Mouse (Mus musculus) midbrain, embryonic 16.5 days (tissue): ENCODE data around the gene Gp1ba. TPM values are rescaled to one million over a fixed set of nuclear protein-coding genes. Genes with fewer than 3 reads are reported as not detected.

Experiments
- ATAC-seq: fragments of 200-750 bp; cut with Nextera tagmentation; 2 replicates; pipeline ENCODE4 v1.8.0; 2017; ENCODE audit warnings: moderate TSS enrichment
- H3K27ac ChIP-seq: fragments of 300-500 bp; sonication (generic); 2 replicates; pipeline ENCODE4 v1.5.1; 2014; ENCODE audit warnings: mild to moderate bottlenecking, low read length, mixed read lengths
- H3K27me3 ChIP-seq: fragments of 300-500 bp; sonication (generic); 2 replicates; pipeline ENCODE4 v1.6.1; 2014; ENCODE audit warnings: low read depth, low read length, mixed read lengths; ENCODE audit not compliant: control insufficient read depth, insufficient read depth
- H3K36me3 ChIP-seq: fragments of 300-500 bp; sonication (generic); 2 replicates; pipeline ENCODE4 v1.6.1; 2014; ENCODE audit warnings: mild to moderate bottlenecking, low read length, moderate library complexity, mixed read lengths; ENCODE audit not compliant: control insufficient read depth, insufficient read depth
- H3K4me1 ChIP-seq: fragments of 300-500 bp; sonication (generic); 2 replicates; pipeline ENCODE4 v1.6.1; 2014; ENCODE audit warnings: mild to moderate bottlenecking, low read length, mixed read lengths; ENCODE audit not compliant: control insufficient read depth, insufficient read depth
- H3K4me2 ChIP-seq: fragments of 300-500 bp; sonication (generic); 2 replicates; pipeline ENCODE4 v1.6.1; 2014; ENCODE audit warnings: mild to moderate bottlenecking, low read length, mixed read lengths
- H3K4me3 ChIP-seq: fragments of 300-500 bp; sonication (generic); 2 replicates; pipeline ENCODE4 v1.5.1; 2014; ENCODE audit warnings: low read depth, mild to moderate bottlenecking, low read length, moderate library complexity, mixed read lengths
- H3K9ac ChIP-seq: fragments of 300-500 bp; sonication (generic); 2 replicates; pipeline ENCODE4 v1.6.1; 2014; ENCODE audit warnings: low read depth, low read length, mixed read lengths
- H3K9me3 ChIP-seq: fragments of 300-500 bp; sonication (generic); replicated peaks from 2 replicates; pipeline ENCODE4 v1.6.1; 2014; ENCODE audit warnings: mild to moderate bottlenecking, low read length, mixed read lengths; ENCODE audit not compliant: control insufficient read depth, poor library complexity, severe bottlenecking
- WGBS: fragments of 180-500 bp; shearing (Covaris S2); extraction: QIAGEN DNeasy Blood & Tissue Kit; methylation state at CpG from one replicate; pipeline ENCODE4 v1.1.7; 2014; 5-methylcytosine and 5-hydroxymethylcytosine counted together
- polyA plus RNA-seq: library from polyadenylated mRNA; unstranded; fragments of >200 nt; fragmentation: Nextera tagmentation; extraction: Ambion mirVana; gene quantifications from 2 replicates; pipeline ENCODE4 v1.2.1, GENCODE M21; 2015

Gp1ba gene
- polyA plus RNA-seq, 1 experiment from 2014 or later, result 0.21 TPM

DNA sequence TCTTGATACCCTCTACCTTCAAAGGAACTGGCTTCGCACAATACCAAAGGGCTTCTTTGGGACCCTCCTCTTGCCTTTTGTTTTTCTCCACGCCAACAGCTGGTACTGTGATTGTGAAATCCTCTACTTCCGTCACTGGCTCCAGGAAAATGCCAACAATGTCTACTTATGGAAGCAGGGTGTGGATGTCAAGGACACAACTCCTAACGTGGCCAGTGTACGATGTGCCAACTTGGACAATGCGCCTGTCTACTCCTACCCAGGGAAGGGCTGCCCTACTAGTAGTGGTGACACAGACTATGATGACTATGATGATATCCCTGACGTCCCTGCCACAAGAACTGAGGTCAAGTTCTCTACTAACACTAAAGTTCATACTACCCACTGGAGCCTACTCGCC lies 1.1 kb downstream of the Gp1ba start:
- Histone ChIP-seq H3K9me3 (no peaks in the 10 kb centered on the region), H3K27ac (no peak overlapping the region), H3K27me3 (no peaks in the 10 kb centered on the region), H3K4me3 (no peak overlapping the region), H3K4me2 (no peak overlapping the region), H3K4me1 (no peaks in the 10 kb centered on the region), H3K9ac (no peak overlapping the region), H3K36me3 (peaks cover 9% of the 10 kb centered on the region)
- WGBS, result 86% methylated on average over 8 of the region's 8 CpGs
- no peak for ATAC-seq

DNA sequence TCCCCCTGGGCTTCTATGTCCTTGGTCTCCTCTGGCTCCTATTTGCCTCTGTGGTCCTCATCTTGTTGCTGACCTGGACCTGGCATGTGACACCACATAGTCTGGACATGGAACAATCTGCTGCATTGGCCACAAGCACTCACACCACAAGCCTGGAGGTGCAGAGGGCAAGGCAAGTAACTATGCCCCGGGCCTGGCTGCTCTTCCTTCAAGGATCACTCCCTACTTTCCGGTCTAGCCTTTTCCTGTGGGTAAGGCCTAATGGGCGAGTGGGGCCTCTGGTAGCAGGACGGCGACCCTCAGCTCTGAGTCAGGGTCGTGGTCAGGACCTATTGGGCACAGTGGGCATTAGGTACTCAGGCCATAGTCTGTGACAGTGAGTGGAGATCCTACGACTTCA lies 2.3 kb downstream of the Gp1ba start:
- Histone ChIP-seq H3K27ac (no peak overlapping the region), H3K36me3 (peaks cover 12% of the 10 kb centered on the region), H3K9me3 (no peaks in the 10 kb centered on the region), H3K4me3 (no peak overlapping the region), H3K27me3 (no peaks in the 10 kb centered on the region), H3K4me2 (no peak overlapping the region), H3K9ac (no peak overlapping the region), H3K4me1 (peaks cover 11% of the 10 kb centered on the region)
- ATAC-seq, result no peak
- 83% methylated on average over 7 of the region's 7 CpGs for WGBS

DNA sequence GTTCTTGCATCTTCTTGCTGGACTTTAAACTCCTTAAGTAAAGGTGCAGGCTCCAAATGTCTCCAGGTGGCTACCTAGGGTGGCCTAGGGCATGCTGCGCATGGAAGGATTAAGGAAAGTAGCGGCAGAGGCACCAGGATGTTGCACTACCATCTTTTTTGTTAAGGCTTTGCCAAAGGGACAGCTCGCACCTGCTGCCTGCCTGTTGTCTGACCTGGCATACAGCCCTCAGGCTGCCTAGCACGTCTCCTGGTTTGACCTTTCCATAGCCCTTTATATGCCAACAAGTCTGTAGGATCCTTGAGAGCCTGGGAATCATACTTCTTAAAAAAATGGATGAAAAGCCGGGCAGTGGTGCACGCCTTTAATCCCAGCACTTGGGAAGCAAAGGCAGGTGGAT lies 4.1 kb downstream of the Gp1ba start:
- no peak overlapping the region for H3K9ac ChIP-seq
- H3K4me3 ChIP-seq, result no peak overlapping the region
- H3K36me3 ChIP-seq, result peaks cover 12% of the 10 kb centered on the region
- H3K9me3 ChIP-seq, result no peaks in the 10 kb centered on the region
- no peak overlapping the region for H3K27ac ChIP-seq
- ATAC-seq, result no peak
- H3K4me1 ChIP-seq, result peaks cover 14% of the 10 kb centered on the region
- WGBS, result 88% methylated on average over 6 of the region's 6 CpGs
- no peaks in the 10 kb centered on the region for H3K27me3 ChIP-seq
- H3K4me2 ChIP-seq, result no peak overlapping the region

- H3K9ac ChIP-seq, result no peak overlapping the region
- peaks cover 15% of the 10 kb centered on the region for H3K36me3 ChIP-seq
- H3K27me3 ChIP-seq, result no peaks in the 10 kb centered on the region
- peaks cover 24% of the 10 kb centered on the region for H3K4me1 ChIP-seq
- no peak overlapping the region for H3K27ac ChIP-seq
- no peak overlapping the region for H3K4me2 ChIP-seq
- no peak for ATAC-seq
- no peaks in the 10 kb centered on the region for H3K9me3 ChIP-seq
- WGBS, result 97% methylated on average over 8 of the region's 8 CpGs
- H3K4me3 ChIP-seq, result no peak overlapping the region
These were observed 5.7 kb downstream of the Gp1ba start for GRCm38 (mm10) chr11:70644564-70645103.

DNA sequence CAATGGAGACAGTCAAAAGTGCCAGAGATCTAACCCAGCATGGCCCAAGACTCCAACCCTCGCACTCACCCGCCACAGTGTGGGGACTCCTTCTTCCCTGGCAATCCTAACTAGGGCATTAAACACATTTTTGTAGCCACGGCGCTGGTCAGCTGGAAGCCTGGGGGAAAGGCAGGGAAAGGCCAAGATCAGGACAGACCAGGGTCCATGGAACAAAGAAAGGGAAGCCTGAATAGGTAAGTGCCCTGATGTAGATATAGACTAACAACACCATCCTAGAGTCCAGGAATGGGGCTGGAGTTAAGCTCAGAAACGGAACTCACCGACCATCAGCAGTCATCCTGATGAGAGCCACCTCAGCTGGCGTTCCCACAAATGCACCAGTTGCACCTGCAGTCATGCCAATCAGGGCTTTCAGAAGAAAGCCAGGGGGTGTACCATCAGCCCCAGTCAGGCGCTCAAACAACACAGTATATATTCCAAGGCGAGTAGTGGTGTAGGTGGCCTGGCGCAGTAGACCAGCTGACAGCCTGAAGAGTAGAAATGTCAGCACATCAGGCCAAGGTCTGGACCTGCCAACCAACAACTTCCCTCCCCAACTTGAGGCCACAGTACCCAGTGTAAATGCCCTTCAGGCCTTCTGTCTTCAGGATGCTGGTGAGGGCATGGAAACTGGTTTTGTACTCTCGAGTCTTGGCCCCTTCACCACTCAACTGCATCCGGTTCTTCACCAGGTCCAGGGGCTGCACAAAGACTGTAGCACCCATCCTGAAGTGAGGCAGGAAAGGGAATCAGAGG lies 6.7 kb downstream of the Gp1ba start:
- H3K36me3 ChIP-seq, result peaks cover 19% of the 10 kb centered on the region
- no peaks in the 10 kb centered on the region for H3K9me3 ChIP-seq
- no peak for ATAC-seq
- H3K4me3 ChIP-seq, result peak overlapping the region; percentile 57
- 90% methylated on average over 12 of the region's 12 CpGs for WGBS
- H3K27ac ChIP-seq, result peak overlapping the region; percentile 89
- H3K27me3 ChIP-seq, result no peaks in the 10 kb centered on the region
- H3K4me1 ChIP-seq, result peaks cover 24% of the 10 kb centered on the region
- H3K4me2 ChIP-seq, result peak overlapping the region; percentile 73
- H3K9ac ChIP-seq, result peak overlapping the region; percentile 87

DNA sequence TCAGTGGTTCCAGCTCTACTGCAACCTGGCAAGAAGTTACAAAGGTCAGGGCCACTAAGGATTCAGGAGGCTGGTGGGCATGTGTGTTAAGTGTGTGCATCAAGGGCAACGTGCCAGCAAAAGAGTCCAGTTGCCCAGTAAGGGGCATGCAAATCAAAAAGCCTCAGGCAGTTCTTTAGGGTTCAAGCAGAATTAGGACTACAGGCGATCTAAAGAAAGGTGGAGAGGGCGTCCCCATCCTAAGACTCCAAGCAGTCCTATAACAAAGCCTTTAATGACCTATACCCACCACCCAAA lies 7.3 kb downstream of the Gp1ba start:
- peak overlapping the region; percentile 73 for H3K4me2 ChIP-seq
- peaks cover 24% of the 10 kb centered on the region for H3K4me1 ChIP-seq
- H3K27me3 ChIP-seq, result no peaks in the 10 kb centered on the region
- 15% methylated on average over 3 of the region's 3 CpGs for WGBS
- no peaks in the 10 kb centered on the region for H3K9me3 ChIP-seq
- H3K27ac ChIP-seq, result peak overlapping the region; percentile 89
- ATAC-seq, result no peak
- peaks cover 24% of the 10 kb centered on the region for H3K36me3 ChIP-seq
- H3K9ac ChIP-seq, result peak overlapping the region; percentile 87
- H3K4me3 ChIP-seq, result peak overlapping the region; percentile 57

DNA sequence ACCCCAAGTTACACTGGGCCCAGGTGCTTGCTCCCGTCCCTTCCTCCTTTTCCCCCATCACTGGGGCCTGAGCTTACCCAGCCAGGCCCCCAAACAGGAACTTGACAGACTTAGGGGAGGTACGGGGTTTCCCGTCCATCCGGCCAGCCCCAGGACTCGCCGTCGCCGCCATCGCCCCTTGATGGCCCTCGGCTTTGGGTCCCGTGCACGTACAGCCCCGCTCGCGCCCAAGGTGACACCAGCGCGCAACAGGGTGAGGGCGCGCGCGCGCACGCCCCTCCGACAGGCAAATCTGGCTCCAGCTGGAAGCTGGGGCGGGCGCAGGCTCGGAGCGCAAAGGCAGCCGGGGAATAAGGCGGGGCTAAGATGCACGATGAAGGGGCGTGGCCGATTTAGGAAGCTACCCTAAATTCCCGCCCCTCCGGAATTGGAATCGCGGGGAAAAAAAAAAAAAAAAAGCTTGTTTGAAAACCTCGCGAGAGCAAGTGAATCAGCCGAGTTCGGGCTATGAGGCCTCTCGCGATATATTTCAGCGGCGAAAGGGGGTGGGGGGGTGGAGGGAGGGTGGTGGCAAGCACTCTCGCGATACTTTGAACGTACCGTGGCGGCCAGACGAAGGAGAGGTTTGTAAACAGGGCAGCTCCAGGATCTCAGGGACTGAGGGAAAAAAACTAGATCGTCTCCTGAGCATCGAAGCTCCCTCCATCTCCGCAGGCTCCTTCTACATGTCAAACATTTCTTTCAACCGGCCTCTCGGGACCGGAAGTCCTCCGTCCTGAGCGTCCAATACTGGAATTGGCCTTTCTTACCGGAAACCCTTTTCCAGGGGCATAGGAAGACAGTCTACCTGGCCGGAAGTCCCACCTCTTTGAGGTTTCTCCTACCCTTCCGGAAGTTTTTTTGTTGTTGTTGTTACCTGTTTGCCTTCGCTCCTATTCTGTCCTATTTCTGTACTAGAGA lies 8.0 kb downstream of the Gp1ba start, which contains the start of the genes Rnf167 and Slc25a11:
TSS of gene Rnf167 (plus strand) at position 545 of the 960 bp plus-strand sequence.
TSS of gene Slc25a11 (minus strand) at position 789 of the 960 bp plus-strand sequence.
- Histone ChIP-seq H3K27me3 (no peaks in the 10 kb centered on the region), H3K36me3 (peaks cover 26% of the 10 kb centered on the region), H3K4me1 (peaks cover 25% of the 10 kb centered on the region), H3K4me2 (peak within 1 kb of the TSS; percentile 100), H3K9me3 (no peaks in the 10 kb centered on the region), H3K9ac (peak within 1 kb of the TSS; percentile 87), H3K27ac (peak within 1 kb of the TSS; percentile 92), H3K4me3 (peak within 1 kb of the TSS; percentile 57)
- under 1% methylated on average over 62 of the region's 63 CpGs for WGBS
- ATAC-seq, result peak; percentile 90

DNA sequence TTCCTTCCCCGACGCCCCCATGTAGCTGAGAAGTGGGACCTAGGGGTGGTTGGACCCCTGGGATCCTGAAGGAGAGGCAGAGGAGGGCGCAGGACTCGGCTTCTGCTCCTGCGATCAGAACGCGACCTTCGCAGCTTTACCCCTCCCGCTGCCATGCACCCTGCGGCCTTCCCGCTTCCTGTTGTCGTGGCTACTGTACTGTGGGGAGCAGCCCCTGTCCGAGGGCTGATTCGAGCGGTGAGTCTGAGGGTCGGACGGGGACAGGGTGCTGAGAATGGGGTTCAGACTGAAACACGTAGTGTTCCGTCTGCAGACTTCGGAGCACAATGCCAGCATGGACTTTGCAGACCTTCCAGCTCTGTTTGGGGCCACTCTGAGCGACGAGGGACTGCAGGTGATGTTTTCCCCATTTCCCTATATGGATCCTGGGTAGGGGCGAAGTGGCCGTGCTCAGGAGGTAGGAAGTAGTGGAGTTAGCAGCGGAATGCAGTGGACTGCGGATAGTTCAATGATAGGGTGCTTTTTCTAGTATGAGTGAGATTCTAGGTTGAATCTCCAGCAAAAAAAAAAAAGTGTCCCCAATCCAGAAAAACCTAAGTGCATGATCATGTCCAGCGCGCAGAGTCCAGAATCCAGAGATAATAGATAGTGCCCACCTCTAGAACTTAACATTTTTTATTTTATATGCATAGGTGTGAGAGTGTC lies 8.9 kb downstream of the Gp1ba start:
- peak; percentile 20 for ATAC-seq
- Histone ChIP-seq H3K9me3 (no peaks in the 10 kb centered on the region), H3K36me3 (peaks cover 26% of the 10 kb centered on the region), H3K4me1 (peaks cover 34% of the 10 kb centered on the region), H3K9ac (peak overlapping the region; percentile 84), H3K27ac (peak overlapping the region; percentile 92), H3K4me2 (peak overlapping the region; percentile 100), H3K4me3 (peak overlapping the region; percentile 57), H3K27me3 (no peaks in the 10 kb centered on the region)
- WGBS, result 4% methylated on average over 28 of the region's 28 CpGs
